Mouse (Mus musculus): Measurements from ENCODE around the gene Ndufc2. TPM values are rescaled to one million over a fixed set of nuclear protein-coding genes. Genes with fewer than 3 reads are reported as not detected.

Gene Ndufc2
- polyA plus RNA-seq, 1 experiment: 168 TPM

GRCm38 (mm10) chr7:97420958-97421651 is 21.3 kb downstream of the Ndufc2 start:
- no peak for DNase-seq
- 84% methylated on average over 8 of the region's 8 CpGs for WGBS
- Histone ChIP-seq H3K36me3 (ENCODE audit: control insufficient read depth, insufficient read depth, low read length) (no peaks in the 10 kb centered on the region), H3K27ac (ENCODE audit: control insufficient read depth, insufficient read depth, low read length) (no peak overlapping the region), H3K4me3 (ENCODE audit: control insufficient read depth, insufficient read depth, low read length) (no peak overlapping the region), H3K4me1 (replicated peaks; ENCODE audit: control insufficient read depth, insufficient read depth, low read length) (no peaks in the 10 kb centered on the region), H3K27me3 (ENCODE audit: control insufficient read depth, insufficient read depth, low read length) (no peaks in the 10 kb centered on the region)
- no peak for TF ChIP-seq CTCF (IDR thresholded peaks at IDR 0.05; ENCODE audit: borderline replicate concordance, control insufficient read depth, extremely low read depth, insufficient read depth, low read length, poor library complexity)
- no peak for TF ChIP-seq POLR2A (IDR thresholded peaks at IDR 0.05; ENCODE audit: control insufficient read depth, extremely low read depth, insufficient read depth, low read length, poor library complexity)

DNA sequence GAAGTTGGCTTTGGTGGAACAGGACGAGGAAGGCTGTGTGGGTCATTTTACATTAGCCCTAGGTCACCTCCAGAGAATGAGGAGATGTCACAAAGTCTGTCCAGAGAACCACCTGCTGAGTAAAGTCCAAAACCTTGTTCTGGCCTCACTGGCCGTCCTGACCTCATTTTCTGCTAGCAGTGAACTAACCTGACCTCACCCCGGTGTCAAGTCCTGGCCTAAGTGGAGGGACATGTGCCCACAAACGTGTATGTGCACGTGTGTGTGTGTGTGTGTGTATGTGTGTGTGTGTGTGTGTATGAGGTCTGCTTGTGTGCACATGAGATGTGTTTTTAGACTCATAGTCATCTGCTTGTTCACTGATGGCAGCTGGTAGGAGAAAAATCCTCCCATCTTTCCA is 24.0 kb downstream of the Ndufc2 start:
- no peak overlapping the region for H3K4me3 ChIP-seq (ENCODE audit: control insufficient read depth, insufficient read depth, low read length)
- 67% methylated on average over 5 of the region's 5 CpGs for WGBS
- TF ChIP-seq CTCF (IDR thresholded peaks at IDR 0.05; ENCODE audit: borderline replicate concordance, control insufficient read depth, extremely low read depth, insufficient read depth, low read length, poor library complexity) (no peak), POLR2A (IDR thresholded peaks at IDR 0.05; ENCODE audit: control insufficient read depth, extremely low read depth, insufficient read depth, low read length, poor library complexity) (no peak)
- no peak overlapping the region for H3K27ac ChIP-seq (ENCODE audit: control insufficient read depth, insufficient read depth, low read length)
- H3K27me3 ChIP-seq (ENCODE audit: control insufficient read depth, insufficient read depth, low read length): no peaks in the 10 kb centered on the region
- no peaks in the 10 kb centered on the region for H3K4me1 ChIP-seq (replicated peaks; ENCODE audit: control insufficient read depth, insufficient read depth, low read length)
- DNase-seq: no peak
- no peaks in the 10 kb centered on the region for H3K36me3 ChIP-seq (ENCODE audit: control insufficient read depth, insufficient read depth, low read length)

DNA sequence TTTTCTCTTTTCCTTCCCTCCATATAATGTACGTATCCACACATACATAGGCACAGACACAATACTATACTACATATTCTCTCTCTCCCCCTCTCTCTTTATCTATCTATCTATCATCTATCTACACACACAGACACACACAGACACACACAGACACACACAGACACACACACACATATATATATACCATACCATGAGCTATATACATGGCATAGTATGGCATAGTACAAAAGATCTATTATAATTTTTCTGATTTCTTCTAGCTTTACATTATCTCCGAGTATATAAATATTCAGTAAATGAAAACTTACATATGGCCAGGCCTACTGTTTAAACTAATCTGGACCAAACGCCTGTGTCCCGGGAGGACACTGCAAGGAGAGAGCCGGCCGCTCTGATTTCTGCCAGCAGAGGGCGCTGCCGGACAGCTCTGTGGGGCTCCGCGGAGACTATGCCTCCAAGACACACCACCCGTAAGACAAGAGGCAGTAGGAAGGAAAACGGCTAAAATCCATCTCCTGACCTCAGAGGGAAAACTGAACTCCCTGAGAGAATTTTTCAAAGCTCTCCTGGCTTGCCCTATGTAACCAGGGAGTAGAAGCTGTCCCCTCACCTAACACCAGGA is 24.9 kb downstream of the Ndufc2 start:
- peak; percentile 82 for DNase-seq
- 9% methylated on average over 12 of the region's 12 CpGs for WGBS
- no peaks in the 10 kb centered on the region for H3K36me3 ChIP-seq (ENCODE audit: control insufficient read depth, insufficient read depth, low read length)
- 0 out of 2 replicates have a peak, but pooled peaks cover 1% of the 10 kb centered on the region for H3K4me1 ChIP-seq (replicated peaks; ENCODE audit: control insufficient read depth, insufficient read depth, low read length)
- no peak overlapping the region for H3K27ac ChIP-seq (ENCODE audit: control insufficient read depth, insufficient read depth, low read length)
- H3K4me3 ChIP-seq (ENCODE audit: control insufficient read depth, insufficient read depth, low read length): no peak overlapping the region
- no peaks in the 10 kb centered on the region for H3K27me3 ChIP-seq (ENCODE audit: control insufficient read depth, insufficient read depth, low read length)
- TF ChIP-seq POLR2A (IDR thresholded peaks at IDR 0.05; ENCODE audit: control insufficient read depth, extremely low read depth, insufficient read depth, low read length, poor library complexity) (no peak), CTCF (IDR thresholded peaks at IDR 0.05; ENCODE audit: borderline replicate concordance, control insufficient read depth, extremely low read depth, insufficient read depth, low read length, poor library complexity) (peak; percentile 89)

DNA sequence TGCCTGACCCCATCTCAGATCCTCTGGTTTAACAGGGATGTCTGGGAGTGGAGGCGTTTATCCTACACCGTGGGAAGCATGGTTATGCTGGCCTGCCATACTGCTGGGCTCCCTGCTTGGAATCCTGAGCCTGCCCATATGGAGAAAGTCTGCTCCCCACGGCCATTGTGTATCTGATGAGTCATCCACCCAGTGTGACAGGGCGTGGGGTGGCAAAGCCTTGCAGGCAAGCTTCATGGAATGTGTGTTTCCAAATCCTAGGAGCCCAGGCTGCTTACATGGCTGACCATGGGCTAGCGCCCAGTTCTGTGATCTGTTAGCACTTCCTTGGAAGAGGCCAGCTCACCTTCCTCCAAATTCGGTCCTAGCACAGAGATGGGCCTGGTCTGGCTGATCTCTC is 26.8 kb downstream of the Ndufc2 start:
- TF ChIP-seq CTCF (IDR thresholded peaks at IDR 0.05; ENCODE audit: borderline replicate concordance, control insufficient read depth, extremely low read depth, insufficient read depth, low read length, poor library complexity): no peak
- TF ChIP-seq POLR2A (IDR thresholded peaks at IDR 0.05; ENCODE audit: control insufficient read depth, extremely low read depth, insufficient read depth, low read length, poor library complexity): no peak
- 87% methylated on average over 6 of the region's 6 CpGs for WGBS
- H3K27me3 ChIP-seq (ENCODE audit: control insufficient read depth, insufficient read depth, low read length): no peaks in the 10 kb centered on the region
- H3K36me3 ChIP-seq (ENCODE audit: control insufficient read depth, insufficient read depth, low read length): no peaks in the 10 kb centered on the region
- H3K4me3 ChIP-seq (ENCODE audit: control insufficient read depth, insufficient read depth, low read length): no peak overlapping the region
- 0 out of 2 replicates have a peak, but pooled peaks cover 3% of the 10 kb centered on the region for H3K4me1 ChIP-seq (replicated peaks; ENCODE audit: control insufficient read depth, insufficient read depth, low read length)
- H3K27ac ChIP-seq (ENCODE audit: control insufficient read depth, insufficient read depth, low read length): no peak overlapping the region
- no peak for DNase-seq

DNA sequence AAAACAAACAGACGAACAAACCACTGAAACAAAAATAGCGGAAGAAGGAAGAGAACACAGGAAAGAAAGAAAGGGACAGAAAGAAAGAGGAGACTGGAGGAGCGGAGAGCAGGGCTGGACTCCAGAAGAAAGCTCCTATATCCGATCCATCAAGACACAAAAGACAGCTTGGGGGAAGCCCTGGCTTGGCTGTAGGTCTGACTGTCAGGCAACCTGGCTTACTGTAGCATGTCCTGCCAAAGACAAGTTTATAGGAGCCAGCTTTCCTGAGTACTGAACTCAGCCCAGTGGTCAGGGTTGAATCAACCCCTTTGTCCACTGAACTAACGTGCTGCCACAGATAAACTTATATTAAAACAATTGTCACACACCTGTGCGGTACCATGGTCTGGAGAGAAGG is 27.5 kb downstream of the Ndufc2 start:
- Histone ChIP-seq H3K4me3 (ENCODE audit: control insufficient read depth, insufficient read depth, low read length) (no peak overlapping the region), H3K27me3 (ENCODE audit: control insufficient read depth, insufficient read depth, low read length) (no peaks in the 10 kb centered on the region), H3K27ac (ENCODE audit: control insufficient read depth, insufficient read depth, low read length) (no peak overlapping the region), H3K4me1 (replicated peaks; ENCODE audit: control insufficient read depth, insufficient read depth, low read length) (0 out of 2 replicates have a peak, but pooled peaks cover 3% of the 10 kb centered on the region), H3K36me3 (ENCODE audit: control insufficient read depth, insufficient read depth, low read length) (no peaks in the 10 kb centered on the region)
- TF ChIP-seq CTCF (IDR thresholded peaks at IDR 0.05; ENCODE audit: borderline replicate concordance, control insufficient read depth, extremely low read depth, insufficient read depth, low read length, poor library complexity) (no peak), POLR2A (IDR thresholded peaks at IDR 0.05; ENCODE audit: control insufficient read depth, extremely low read depth, insufficient read depth, low read length, poor library complexity) (no peak)
- 92% methylated on average over 6 of the region's 6 CpGs for WGBS
- DNase-seq: no peak

- WGBS: 92% methylated on average over 5 of the region's 5 CpGs
- Histone ChIP-seq H3K27ac (ENCODE audit: control insufficient read depth, insufficient read depth, low read length) (no peak overlapping the region), H3K4me3 (ENCODE audit: control insufficient read depth, insufficient read depth, low read length) (no peak overlapping the region), H3K36me3 (ENCODE audit: control insufficient read depth, insufficient read depth, low read length) (no peaks in the 10 kb centered on the region), H3K27me3 (ENCODE audit: control insufficient read depth, insufficient read depth, low read length) (no peaks in the 10 kb centered on the region), H3K4me1 (replicated peaks; ENCODE audit: control insufficient read depth, insufficient read depth, low read length) (0 out of 2 replicates have a peak, but pooled peaks cover 3% of the 10 kb centered on the region)
- TF ChIP-seq POLR2A (IDR thresholded peaks at IDR 0.05; ENCODE audit: control insufficient read depth, extremely low read depth, insufficient read depth, low read length, poor library complexity): no peak
- no peak for DNase-seq
Measured at GRCm38 (mm10) chr7:97427778-97428420, 28.1 kb downstream of the Ndufc2 start.

Data from thymus, adult 2 months (tissue).